Mouse (Mus musculus) midbrain, embryonic 12.5 days (tissue): ENCODE results near the gene Fus. TPM values are rescaled to one million over a fixed set of nuclear protein-coding genes. Genes with fewer than 3 reads are reported as not detected.

Experiments
- ATAC-seq: fragments of 200-750 bp; cut with Nextera tagmentation; 2 replicates; pipeline ENCODE4 v1.8.0; 2017; ENCODE audit warnings: low read depth, moderate TSS enrichment, moderate library complexity; ENCODE audit not compliant: low FRiP score
- H3K27ac ChIP-seq: fragments of 300-500 bp; sonication (generic); replicated peaks from 2 replicates; pipeline ENCODE4 v1.5.1; 2016; ENCODE audit warnings: mild to moderate bottlenecking
- H3K27me3 ChIP-seq: fragments of 300-500 bp; sonication (generic); 2 replicates; pipeline ENCODE4 v1.6.1; 2016; ENCODE audit warnings: mild to moderate bottlenecking
- H3K36me3 ChIP-seq: fragments of 300-500 bp; sonication (generic); 2 replicates; pipeline ENCODE4 v1.6.1; 2016
- H3K4me1 ChIP-seq: fragments of 300-500 bp; sonication (generic); 2 replicates; pipeline ENCODE4 v1.6.1; 2016
- H3K4me2 ChIP-seq: fragments of 300-500 bp; sonication (generic); replicated peaks from 2 replicates; pipeline ENCODE4 v1.6.1; 2016; ENCODE audit warnings: mild to moderate bottlenecking, moderate library complexity
- H3K4me3 ChIP-seq: fragments of 300-500 bp; sonication (generic); 2 replicates; pipeline ENCODE4 v1.5.1; 2016; ENCODE audit warnings: mild to moderate bottlenecking
- H3K9ac ChIP-seq: fragments of 300-500 bp; sonication (generic); replicated peaks from 2 replicates; pipeline ENCODE4 v1.6.1; 2016; ENCODE audit warnings: mild to moderate bottlenecking, moderate library complexity
- H3K9me3 ChIP-seq: fragments of 300-500 bp; sonication (generic); 2 replicates; pipeline ENCODE4 v1.6.1; 2016; ENCODE audit warnings: mild to moderate bottlenecking
- WGBS: fragments of 180-500 bp; shearing (Covaris S2); methylation state at CpG from one replicate; pipeline ENCODE4 v1.1.7; 2016; 5-methylcytosine and 5-hydroxymethylcytosine counted together
- polyA plus RNA-seq: library from polyadenylated mRNA; unstranded; fragments of >200 nt; fragmentation: Nextera tagmentation; extraction: Ambion mirVana; gene quantifications from 2 replicates; pipeline ENCODE4 v1.2.1, GENCODE M21; 2016

Fus gene
- polyA plus RNA-seq, 1 experiment from 2014 or later = 518 TPM

DNA sequence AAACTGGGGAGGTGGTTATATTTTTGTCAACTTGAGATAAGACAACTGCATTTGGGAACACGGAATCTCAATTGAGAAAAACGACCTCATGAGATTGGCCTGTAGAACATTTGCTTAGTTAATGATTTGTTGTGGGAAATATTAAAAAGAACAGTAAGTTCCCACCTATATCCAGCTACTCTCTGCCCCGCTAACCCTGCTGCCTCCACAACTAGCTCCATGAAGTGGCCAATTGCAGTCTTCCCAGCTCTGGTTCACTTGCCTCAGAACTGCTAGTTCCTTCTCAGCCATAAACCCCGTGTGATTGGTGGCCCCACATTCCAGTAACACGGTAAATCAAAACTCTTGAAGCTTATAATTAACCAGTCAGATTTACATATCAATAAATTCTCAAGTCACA lies 7.9 kb upstream of the Fus start:
- Histone ChIP-seq H3K4me1 (no peaks in the 10 kb centered on the region), H3K9me3 (no peaks in the 10 kb centered on the region), H3K36me3 (no peaks in the 10 kb centered on the region), H3K27me3 (no peaks in the 10 kb centered on the region), H3K9ac (no peak overlapping the region), H3K4me3 (no peak overlapping the region), H3K4me2 (no peak overlapping the region), H3K27ac (no peak overlapping the region)
- WGBS = 75% methylated on average over 5 of the region's 5 CpGs
- ATAC-seq = no peak

DNA sequence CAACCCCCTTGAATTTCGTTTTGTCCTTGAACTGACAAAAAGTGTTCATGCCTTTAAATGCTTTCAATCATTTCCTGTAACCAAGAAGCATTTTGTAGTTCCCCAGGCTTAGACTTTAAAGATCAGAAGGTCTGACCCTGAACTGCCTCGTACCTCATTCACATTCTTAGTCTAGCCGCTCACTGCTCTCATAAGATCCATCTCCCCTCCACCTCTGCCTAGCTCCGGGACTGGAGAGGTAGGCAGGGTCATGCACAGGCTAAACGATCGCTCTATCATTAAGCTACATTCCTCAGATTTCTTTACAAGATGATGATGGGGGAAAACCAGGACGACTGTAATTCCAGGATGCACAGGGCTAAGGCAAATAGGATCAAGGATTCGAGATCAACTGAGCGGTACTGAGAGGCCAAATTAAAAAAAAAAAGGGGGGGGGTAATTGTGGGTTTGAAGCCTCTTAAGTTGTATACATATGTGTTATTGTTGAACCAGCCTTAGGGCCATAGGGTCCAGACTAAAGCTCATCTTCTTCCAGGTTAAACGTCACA lies 812 bp upstream of the Fus start:
- H3K27me3 ChIP-seq = no peaks in the 10 kb centered on the region
- ATAC-seq = no peak; the same call in 1 of the 2 replicates
- no peaks in the 10 kb centered on the region for H3K9me3 ChIP-seq
- peak overlapping the region; percentile 95 for H3K27ac ChIP-seq
- H3K9ac ChIP-seq = peak overlapping the region; percentile 98
- H3K36me3 ChIP-seq = peaks cover 21% of the 10 kb centered on the region
- peaks cover 23% of the 10 kb centered on the region for H3K4me1 ChIP-seq
- H3K4me2 ChIP-seq = peak overlapping the region; percentile 68
- peak overlapping the region; percentile 89 for H3K4me3 ChIP-seq
- WGBS = 13% methylated on average over 10 of the region's 10 CpGs

- peak overlapping the region; percentile 91 for H3K4me2 ChIP-seq
- H3K4me3 ChIP-seq = peak overlapping the region; percentile 89
- H3K9ac ChIP-seq = peak overlapping the region; percentile 98
- H3K27me3 ChIP-seq = no peaks in the 10 kb centered on the region
- peaks cover 38% of the 10 kb centered on the region for H3K36me3 ChIP-seq
- peak; percentile 48 for ATAC-seq
- H3K4me1 ChIP-seq = peaks cover 23% of the 10 kb centered on the region
- H3K27ac ChIP-seq = peak overlapping the region; percentile 95
- H3K9me3 ChIP-seq = no peaks in the 10 kb centered on the region
- WGBS = under 1% methylated on average over 36 of the region's 42 CpGs
Observed at GRCm38 (mm10) chr7:127967922-127968828, 918 bp downstream of the Fus start.

GRCm38 (mm10) chr7:127974413-127974930 lies 7.2 kb downstream of the Fus start:
- no peak for ATAC-seq
- WGBS = 91% methylated on average over 2 of the region's 2 CpGs
- no peaks in the 10 kb centered on the region for H3K9me3 ChIP-seq
- H3K9ac ChIP-seq = no peak overlapping the region
- H3K36me3 ChIP-seq = peaks cover 98% of the 10 kb centered on the region
- H3K4me3 ChIP-seq = no peak overlapping the region
- peaks cover 9% of the 10 kb centered on the region for H3K4me1 ChIP-seq
- no peak overlapping the region for H3K27ac ChIP-seq
- no peak overlapping the region for H3K4me2 ChIP-seq
- no peaks in the 10 kb centered on the region for H3K27me3 ChIP-seq

DNA sequence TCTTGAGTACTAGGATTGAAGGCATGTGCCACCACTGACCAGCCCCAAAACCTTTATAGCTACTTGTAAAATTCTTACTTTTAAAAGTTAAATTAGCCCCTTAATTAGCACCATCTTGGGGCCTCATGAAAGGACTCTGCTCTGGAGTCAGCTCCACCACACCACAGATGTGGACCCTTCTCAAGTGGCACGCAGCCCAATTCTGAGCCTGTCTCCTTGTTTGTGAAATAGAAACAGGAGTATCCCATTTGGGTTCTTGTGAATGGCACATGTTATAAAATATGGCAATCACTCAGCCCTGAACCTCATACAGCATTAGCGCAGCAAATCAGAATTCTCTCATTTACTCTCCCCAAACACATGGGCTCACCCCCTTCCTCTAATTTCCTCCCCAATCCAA lies 11.6 kb downstream of the Fus start:
- Histone ChIP-seq H3K9ac (no peak overlapping the region), H3K27me3 (no peaks in the 10 kb centered on the region), H3K36me3 (peaks cover 98% of the 10 kb centered on the region), H3K27ac (no peak overlapping the region), H3K9me3 (no peaks in the 10 kb centered on the region), H3K4me1 (no peaks in the 10 kb centered on the region), H3K4me3 (no peak overlapping the region), H3K4me2 (no peak overlapping the region)
- 98% methylated on average over 2 of the region's 2 CpGs for WGBS
- no peak for ATAC-seq

DNA sequence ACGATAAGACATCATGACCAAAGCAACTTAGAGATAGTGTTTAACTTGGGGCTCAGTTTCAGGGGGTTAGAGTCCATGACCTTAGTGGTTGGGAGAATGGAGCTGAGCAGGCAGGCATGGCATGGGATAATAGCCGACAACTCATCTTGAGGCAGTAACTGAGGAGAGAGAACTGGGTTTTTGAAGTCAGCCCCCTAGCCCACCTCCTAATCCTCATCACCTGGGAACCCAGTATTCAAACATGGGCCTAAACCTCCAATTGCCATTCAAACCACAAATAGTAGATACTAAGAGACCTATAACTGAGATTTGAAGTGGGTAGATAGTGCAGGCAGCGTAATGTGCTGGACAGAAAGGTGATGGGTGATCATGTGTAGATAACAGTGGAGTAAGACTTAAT lies 13.3 kb downstream of the Fus start:
- no peaks in the 10 kb centered on the region for H3K9me3 ChIP-seq
- H3K9ac ChIP-seq = no peak overlapping the region
- no peaks in the 10 kb centered on the region for H3K4me1 ChIP-seq
- H3K4me2 ChIP-seq = no peak overlapping the region
- H3K36me3 ChIP-seq = peaks cover 96% of the 10 kb centered on the region
- no peak overlapping the region for H3K27ac ChIP-seq
- no peaks in the 10 kb centered on the region for H3K27me3 ChIP-seq
- no peak overlapping the region for H3K4me3 ChIP-seq
- ATAC-seq = no peak
- 92% methylated on average over 3 of the region's 3 CpGs for WGBS

DNA sequence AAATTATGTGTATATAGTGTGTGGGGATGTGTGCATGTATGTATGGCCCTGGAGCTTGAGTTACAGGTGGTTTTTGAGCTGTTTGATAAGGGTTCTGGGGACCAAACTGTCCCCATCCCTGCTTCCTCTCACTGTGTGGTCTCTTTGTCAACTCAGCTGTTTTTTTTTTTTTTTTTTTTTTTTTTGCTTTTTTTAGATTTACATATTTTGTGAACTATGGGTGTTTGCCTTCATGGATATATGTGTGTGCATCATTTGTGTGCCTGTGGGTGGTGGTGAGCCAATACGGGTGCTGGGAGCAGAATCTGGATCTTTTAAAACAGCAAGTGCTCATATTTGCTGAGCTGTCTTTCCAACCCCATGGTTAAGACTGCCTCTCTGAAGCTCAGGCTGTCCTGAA lies 21.6 kb downstream of the Fus start:
- H3K9me3 ChIP-seq = no peaks in the 10 kb centered on the region
- 94% methylated on average over 1 of the region's 1 CpGs for WGBS

DNA sequence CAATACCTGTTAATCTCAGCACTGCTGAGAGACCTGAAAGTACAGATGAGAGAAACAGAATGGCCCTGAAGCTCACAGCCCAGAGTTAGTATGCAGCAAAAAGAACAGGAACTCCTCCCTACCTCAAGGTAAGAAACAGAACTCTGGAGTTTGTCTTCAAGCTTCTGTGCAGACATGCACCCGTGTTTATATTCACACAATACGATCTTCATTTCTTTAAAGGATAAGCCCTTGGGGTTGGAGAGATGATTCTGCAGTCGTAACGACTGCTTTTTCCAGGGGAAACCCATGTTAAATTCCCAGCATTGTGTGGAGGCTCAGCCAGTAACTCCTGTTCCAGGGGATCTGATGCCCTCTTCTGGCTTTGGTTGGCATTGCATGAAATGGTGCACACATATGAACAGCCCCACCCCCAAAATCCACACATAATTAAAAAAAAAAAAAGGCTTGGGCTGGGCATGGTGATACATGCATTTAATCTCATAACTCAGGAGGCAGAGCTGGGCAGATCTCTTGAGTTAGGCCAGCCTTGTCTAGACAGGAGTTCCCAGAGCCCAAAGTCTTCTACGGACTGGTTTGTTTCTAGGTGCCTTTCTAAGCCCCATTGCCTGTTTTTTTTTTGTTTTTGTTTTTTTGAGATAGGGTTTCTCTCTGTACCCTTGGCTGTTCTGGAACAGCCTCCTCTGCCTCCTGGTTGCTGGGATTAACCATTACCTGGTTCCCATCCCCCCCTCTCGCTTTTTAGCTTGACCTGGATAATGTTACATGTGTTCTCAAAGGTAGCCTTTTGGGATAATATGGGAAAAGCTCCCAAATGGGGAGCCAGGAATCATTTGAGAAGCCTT lies 24.6 kb downstream of the Fus start:
- H3K4me2 ChIP-seq = no peak overlapping the region
- ATAC-seq = 0 out of 2 replicates have a peak, but pooled peaks have one; percentile 60
- no peaks in the 10 kb centered on the region for H3K9me3 ChIP-seq
- no peak overlapping the region for H3K9ac ChIP-seq
- peak overlapping the region; percentile 35; the same call in 1 of the 2 replicates for H3K27ac ChIP-seq
- no peak overlapping the region for H3K4me3 ChIP-seq
- 0 out of 2 replicates have a peak, but pooled peaks cover 7% of the 10 kb centered on the region for H3K4me1 ChIP-seq
- 53% methylated on average over 6 of the region's 6 CpGs for WGBS
- H3K27me3 ChIP-seq = no peaks in the 10 kb centered on the region
- H3K36me3 ChIP-seq = peaks cover 39% of the 10 kb centered on the region

More for the DNA sequence above, 21.6 kb downstream of the Fus start:
- H3K36me3 ChIP-seq = peaks cover 65% of the 10 kb centered on the region
- H3K4me1 ChIP-seq = 0 out of 2 replicates have a peak, but pooled peaks cover 7% of the 10 kb centered on the region
- no peak overlapping the region for H3K4me3 ChIP-seq
- no peak overlapping the region for H3K9ac ChIP-seq
- no peaks in the 10 kb centered on the region for H3K27me3 ChIP-seq
- no peak overlapping the region for H3K27ac ChIP-seq
- H3K4me2 ChIP-seq = no peak overlapping the region
- ATAC-seq = no peak

DNA sequence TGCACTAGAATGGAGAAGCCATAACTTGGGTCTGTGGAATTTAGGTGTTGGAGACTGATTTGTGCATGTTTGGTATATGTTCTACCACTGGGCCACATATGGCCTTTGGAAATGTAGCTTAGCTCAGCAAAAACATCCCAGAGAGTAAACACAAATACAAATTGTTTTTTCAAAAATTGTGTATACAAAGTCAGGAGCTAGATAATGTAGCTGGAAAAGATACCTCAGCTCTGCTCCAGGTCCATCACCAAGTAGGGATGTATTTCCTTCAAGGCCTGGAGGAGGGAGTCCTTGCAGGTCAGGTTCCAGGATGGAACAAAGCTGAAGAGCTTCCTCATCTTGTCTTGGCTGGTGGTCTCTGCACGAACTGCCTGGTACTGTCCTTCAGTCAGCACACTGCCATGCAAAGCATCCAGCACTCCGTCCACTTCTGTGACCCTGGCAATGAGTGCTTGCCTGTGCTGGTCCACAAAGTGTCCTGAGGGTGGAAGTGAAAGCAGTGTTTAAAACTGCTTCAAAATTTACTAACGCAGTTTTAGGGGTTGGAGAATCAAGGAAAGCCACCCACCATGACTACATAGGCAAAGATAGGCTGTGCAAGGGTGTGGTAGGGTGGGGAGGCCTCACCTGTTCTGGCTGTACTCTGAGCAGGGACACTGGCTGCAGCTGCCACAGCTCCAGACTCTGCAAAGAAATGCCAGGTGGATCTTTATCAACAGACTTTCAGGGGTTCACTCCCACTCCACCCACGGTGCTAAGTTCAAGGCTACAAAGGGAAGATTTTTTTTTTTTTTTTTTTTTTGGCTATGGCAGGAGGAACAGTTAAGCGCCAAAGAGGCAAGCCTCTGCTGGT lies 25.5 kb downstream of the Fus start:
- 48% methylated on average over 5 of the region's 5 CpGs for WGBS
- Histone ChIP-seq H3K27me3 (no peaks in the 10 kb centered on the region), H3K4me1 (0 out of 2 replicates have a peak, but pooled peaks cover 7% of the 10 kb centered on the region), H3K36me3 (peaks cover 30% of the 10 kb centered on the region), H3K27ac (no peak overlapping the region), H3K9me3 (no peaks in the 10 kb centered on the region), H3K4me2 (no peak overlapping the region), H3K9ac (no peak overlapping the region), H3K4me3 (no peak overlapping the region)
- 0 out of 2 replicates have a peak, but pooled peaks have one; percentile 9 for ATAC-seq

DNA sequence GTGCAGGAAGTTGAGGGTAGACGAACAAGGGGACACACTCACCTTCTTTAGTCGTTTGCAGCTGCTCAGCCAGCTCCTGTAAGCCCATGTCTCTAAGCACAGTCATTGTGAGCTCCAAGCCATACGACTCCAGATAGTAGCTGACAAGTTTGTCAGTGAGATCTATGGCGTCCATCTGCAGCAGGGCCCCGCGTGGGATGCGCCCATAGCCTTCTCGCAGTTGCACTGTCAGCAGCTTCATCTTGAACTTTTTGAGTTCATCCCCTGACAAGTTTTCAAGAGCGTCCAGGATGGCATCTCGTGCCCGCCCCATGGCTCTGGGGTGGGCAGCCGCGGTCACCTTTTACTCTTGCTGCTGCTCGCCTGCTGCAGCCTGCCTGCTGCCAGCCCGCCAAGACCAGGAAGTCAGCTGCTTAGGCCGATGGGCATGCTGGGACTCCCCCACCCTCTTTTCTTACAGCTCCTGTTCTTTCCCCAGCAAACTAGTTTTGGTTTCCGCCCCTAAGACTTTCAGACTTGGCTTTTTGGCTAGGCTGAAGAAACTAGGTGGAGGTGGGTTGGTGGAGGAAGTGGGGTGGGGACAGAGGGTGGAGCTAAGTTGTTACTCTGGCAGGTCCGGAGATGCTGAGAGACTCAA lies 26.2 kb downstream of the Fus start, which contains the start of gene Pycard:
Gene Pycard (minus strand): TSS at position 527 of the 637 bp plus-strand sequence.
- peak within 1 kb of the TSS; percentile 26; the same call in 1 of the 2 replicates for H3K4me2 ChIP-seq

More for the DNA sequence above, 26.2 kb downstream of the Fus start, which contains the start of gene Pycard:
- 0 out of 2 replicates have a peak within 1 kb of the TSS, but pooled peaks have one; percentile 25 for H3K27ac ChIP-seq
- WGBS = 18% methylated on average over 18 of the region's 18 CpGs
- ATAC-seq = no peak
- H3K36me3 ChIP-seq = peaks cover 23% of the 10 kb centered on the region
- H3K9ac ChIP-seq = no peak within 1 kb of the TSS
- no peaks in the 10 kb centered on the region for H3K9me3 ChIP-seq
- H3K4me3 ChIP-seq = no peak within 1 kb of the TSS
- H3K27me3 ChIP-seq = no peaks in the 10 kb centered on the region
- H3K4me1 ChIP-seq = 0 out of 2 replicates have a peak, but pooled peaks cover 7% of the 10 kb centered on the region
